ENCODE assay signal across 15 mouse cellular contexts in the genomic region with DNA sequence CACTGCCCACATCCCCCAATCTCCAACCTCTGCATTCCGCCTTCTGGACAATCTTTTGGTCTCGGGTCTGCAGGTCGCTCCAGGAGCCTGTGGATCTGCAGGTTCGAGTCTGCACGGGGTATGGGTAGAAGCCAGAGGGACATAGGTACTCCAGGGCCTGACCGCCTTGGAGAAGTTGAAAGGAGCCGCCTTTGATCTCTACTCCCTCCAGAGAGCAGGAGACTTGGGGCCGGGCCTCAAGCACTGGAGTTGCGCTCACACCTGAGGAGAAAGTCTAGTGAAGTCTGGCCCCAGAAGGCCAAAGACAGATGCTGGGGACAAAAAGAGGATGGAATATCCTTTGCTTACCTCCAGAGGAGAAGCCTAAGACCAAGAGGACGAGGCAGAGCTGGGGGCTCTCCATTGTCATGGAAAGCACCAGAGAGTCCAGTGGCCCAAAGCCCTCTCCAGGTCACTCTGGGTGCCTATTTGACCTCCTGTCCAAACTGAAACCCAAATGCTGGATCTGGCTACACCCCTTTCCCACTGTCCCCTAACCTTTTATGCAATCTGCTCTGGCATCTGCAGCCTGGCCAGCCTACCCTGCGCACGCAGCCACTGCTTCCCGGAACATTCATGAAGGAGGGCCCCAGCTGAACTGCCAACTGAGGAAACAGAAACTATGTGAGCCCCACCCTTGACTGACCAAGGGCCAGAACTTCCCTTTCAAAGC. TPM values are rescaled to one million over a fixed set of nuclear protein-coding genes. Genes with fewer than 3 reads are reported as not detected.
DNase-seq lines count a peak whose midpoint lies in the region; ATAC-seq and TF ChIP-seq lines count a peak whose summit lies in the region.
"Had no signal": no experiment of that assay in that cellular context is flagged by ENCODE, and none has a peak within 500 bp of the region (broad histone marks: within the 10 kb centered on the region; RNA-seq: fewer than 3 reads in every experiment).

No protein-coding gene starts in this region.

- no peak overlapping the region for H3K4me2 ChIP-seq in embryonic facial prominence, embryonic 12.5 days (replicated peaks)
- H3K4me2 ChIP-seq in kidney, embryonic 16.5 days (replicated peaks; ENCODE audit: low read depth, low read length): no peak overlapping the region; the same call in 1 of the 2 replicates
- H3K4me2 ChIP-seq in liver, embryonic 15.5 days: peak overlapping the region; percentile 46
- H3K4me2 ChIP-seq: heart, embryonic 15.5 days; midbrain, embryonic 13.5 days had no signal

- H3K36me3 ChIP-seq in embryonic facial prominence, embryonic 12.5 days: 0 out of 2 replicates have a peak, but pooled peaks cover 3% of the 10 kb centered on the region
- peaks cover 19% of the 10 kb centered on the region for H3K36me3 ChIP-seq in embryonic facial prominence, embryonic 10.5 days (replicated peaks)
- H3K36me3 ChIP-seq in MEL (ENCODE audit: control insufficient read depth in 1 of 2, insufficient read depth in 2 of 2, low read length in 2 of 2): no peaks in the 10 kb centered on the region
- H3K36me3 ChIP-seq in kidney, embryonic 16.5 days (ENCODE audit: insufficient read depth, low read length): peaks cover 8% of the 10 kb centered on the region; the same call in 1 of the 2 replicates
- H3K36me3 ChIP-seq in liver, embryonic 15.5 days (replicated peaks): peaks cover 13% of the 10 kb centered on the region
- H3K36me3 ChIP-seq: heart, embryonic 15.5 days had no signal

- WGBS in embryonic facial prominence, embryonic 12.5 days: 68% methylated on average over 13 of the region's 13 CpGs
- 74% methylated on average over 13 of the region's 13 CpGs for WGBS in embryonic facial prominence, embryonic 10.5 days
- 56% methylated on average over 13 of the region's 13 CpGs for WGBS in kidney, embryonic 16.5 days
- WGBS in liver, embryonic 15.5 days (ENCODE audit: insufficient replicate concordance): 47% methylated on average over 13 of the region's 13 CpGs

- no peaks in the 10 kb centered on the region for H3K4me1 ChIP-seq in embryonic facial prominence, embryonic 12.5 days
- no peaks in the 10 kb centered on the region for H3K4me1 ChIP-seq in embryonic facial prominence, embryonic 10.5 days
- H3K4me1 ChIP-seq in MEL (ENCODE audit: control insufficient read depth in 1 of 2, insufficient read depth in 2 of 2, low read length in 2 of 2): no peaks in the 10 kb centered on the region
- H3K4me1 ChIP-seq in kidney, embryonic 16.5 days (ENCODE audit: insufficient read depth, low read length): peaks cover 2% of the 10 kb centered on the region; the same call in 1 of the 2 replicates
- H3K4me1 ChIP-seq in liver, embryonic 15.5 days (replicated peaks): peaks cover 30% of the 10 kb centered on the region
- H3K4me1 ChIP-seq: heart, embryonic 15.5 days; midbrain, embryonic 13.5 days had no signal

- no peaks in the 10 kb centered on the region for H3K27me3 ChIP-seq in embryonic facial prominence, embryonic 12.5 days
- 0 out of 2 replicates have a peak, but pooled peaks cover 8% of the 10 kb centered on the region for H3K27me3 ChIP-seq in embryonic facial prominence, embryonic 10.5 days (replicated peaks; ENCODE audit: low read depth, poor library complexity, severe bottlenecking)
- H3K27me3 ChIP-seq in MEL (ENCODE audit: control insufficient read depth in 1 of 2, insufficient read depth in 2 of 2, low read length in 2 of 2): peaks cover 0 to 1% of the 10 kb centered on the region in 2 experiments; a peak in 1 of 4 replicates
- H3K27me3 ChIP-seq in kidney, embryonic 16.5 days (ENCODE audit: insufficient read depth, low read length): no peaks in the 10 kb centered on the region
- H3K27me3 ChIP-seq in liver, embryonic 15.5 days: no peaks in the 10 kb centered on the region
- H3K27me3 ChIP-seq: midbrain, embryonic 13.5 days had no signal

- ATAC-seq in embryonic facial prominence, embryonic 12.5 days (ENCODE audit: insufficient number of reproducible peaks, insufficient read depth, low FRiP score, low TSS enrichment): no peak
- ATAC-seq in kidney, embryonic 16.5 days (ENCODE audit: low FRiP score, low TSS enrichment): peak; percentile 31; the same call in 1 of the 2 replicates
- ATAC-seq in liver, embryonic 15.5 days (ENCODE audit: insufficient read depth): peak; percentile 79
- ATAC-seq: midbrain, embryonic 13.5 days had no signal

- TF ChIP-seq EP300 in MEL (IDR thresholded peaks at IDR 0.05; ENCODE audit: low read depth in 1 of 2, low read length in 2 of 2): no peak

- no peak overlapping the region for H3K9ac ChIP-seq in embryonic facial prominence, embryonic 12.5 days
- H3K9ac ChIP-seq in MEL (ENCODE audit: control insufficient read depth, low read depth, low read length, poor library complexity, severe bottlenecking): no peak overlapping the region
- no peak overlapping the region for H3K9ac ChIP-seq in kidney, embryonic 16.5 days (replicated peaks; ENCODE audit: low read length)
- H3K9ac ChIP-seq in liver, embryonic 15.5 days: no peak overlapping the region
- H3K9ac ChIP-seq: heart, embryonic 15.5 days; midbrain, embryonic 13.5 days had no signal

- TF ChIP-seq RAD21 in MEL (IDR thresholded peaks at IDR 0.05; ENCODE audit: low read depth, low read length): no peak

- no peaks in the 10 kb centered on the region for H3K79me2 ChIP-seq in MEL (ENCODE audit: control insufficient read depth, insufficient read depth, low read length, poor library complexity)

- H3K9me3 ChIP-seq in embryonic facial prominence, embryonic 12.5 days: no peaks in the 10 kb centered on the region
- H3K9me3 ChIP-seq in embryonic facial prominence, embryonic 10.5 days: no peaks in the 10 kb centered on the region
- no peaks in the 10 kb centered on the region for H3K9me3 ChIP-seq in MEL (replicated peaks; ENCODE audit: insufficient read depth, low read length)
- no peaks in the 10 kb centered on the region for H3K9me3 ChIP-seq in kidney, embryonic 16.5 days (ENCODE audit: low read length)
- H3K9me3 ChIP-seq in liver, embryonic 15.5 days (replicated peaks): no peaks in the 10 kb centered on the region
- H3K9me3 ChIP-seq: G1E; heart, embryonic 15.5 days; midbrain, embryonic 13.5 days had no signal

- no peak for DNase-seq in embryonic facial prominence, embryonic 10.5 days (ENCODE audit: low spot score)
- DNase-seq in MEL (ENCODE audit: low read depth, low spot score): no peak
- DNase-seq in right cerebral cortex, postnatal 36 days (ENCODE audit: low spot score in 2 of 2): no peak
- DNase-seq in spleen, adult 12 weeks (ENCODE audit: low spot score): no peak
- no peak for DNase-seq in right cerebral cortex, postnatal 4 days
- DNase-seq: thymus, postnatal 14 days had no signal

- no peak for TF ChIP-seq CTCF in MEL (IDR thresholded peaks at IDR 0.05 in 2 of 3, conservative IDR thresholded peaks at IDR 0.05 in 1 of 3; ENCODE audit: control insufficient read depth in 1 of 3, insufficient read depth in 1 of 3, low read depth in 2 of 3, low read length in 3 of 3, poor library complexity in 1 of 3, severe bottlenecking in 1 of 3)

- no peak for TF ChIP-seq POLR2A in MEL (IDR thresholded peaks at IDR 0.05; ENCODE audit: control insufficient read depth in 1 of 2, insufficient read depth in 1 of 2, low read depth in 1 of 2, low read length in 2 of 2, poor library complexity in 1 of 2)

- H3K27ac ChIP-seq in embryonic facial prominence, embryonic 12.5 days: 0 out of 2 replicates have a peak overlapping the region, but pooled peaks have one; percentile 9
- no peak overlapping the region for H3K27ac ChIP-seq in embryonic facial prominence, embryonic 10.5 days (replicated peaks)
- H3K27ac ChIP-seq in MEL (ENCODE audit: control insufficient read depth, low read depth, low read length): no peak overlapping the region
- no peak overlapping the region; the same call in 1 of the 2 replicates for H3K27ac ChIP-seq in kidney, embryonic 16.5 days (ENCODE audit: low read length)
- peak overlapping the region; percentile 71 for H3K27ac ChIP-seq in liver, embryonic 15.5 days (replicated peaks)
- H3K27ac ChIP-seq: heart, embryonic 15.5 days; midbrain, embryonic 13.5 days had no signal

- no peak overlapping the region for H3K4me3 ChIP-seq in embryonic facial prominence, embryonic 12.5 days
- H3K4me3 ChIP-seq in embryonic facial prominence, embryonic 10.5 days: no peak overlapping the region
- no peak overlapping the region for H3K4me3 ChIP-seq in MEL (ENCODE audit: control insufficient read depth in 1 of 2, insufficient read depth in 1 of 2, low read depth in 2 of 2, low read length in 2 of 2)
- no peak overlapping the region for H3K4me3 ChIP-seq in kidney, embryonic 16.5 days (ENCODE audit: low read length)
- H3K4me3 ChIP-seq in liver, embryonic 15.5 days (replicated peaks): peak overlapping the region; percentile 44
- H3K4me3 ChIP-seq: heart, embryonic 15.5 days; midbrain, embryonic 13.5 days had no signal

RNA-seq across cellular contexts. Expression of a gene that starts 0.5 kb away (rescaled TPM):
- 1.1 and 1.7 TPM in 2 replicates for polyA plus RNA-seq in embryonic facial prominence, embryonic 12.5 days (2016; fragmentation: Nextera tagmentation; extraction: Ambion mirVana)
- polyA plus RNA-seq in embryonic facial prominence, embryonic 10.5 days (2016; fragmentation: Nextera tagmentation; extraction: Ambion mirVana): 2.1 and 2.6 TPM in 2 replicates
- 0.19 and 0.20 TPM in 2 replicates for total RNA-seq in MEL (2012; rRNA removed)
- polyA plus RNA-seq in MEL (2012; ENCODE audit: insufficient read depth in 1 of 2, insufficient read length in 2 of 2, low read depth in 1 of 2, low replicate concordance in 2 of 2, missing spikeins in 1 of 2): 1 to 10 TPM in 1 of 2 experiments, not detected in 1; 3.1 TPM
- 15.1 and 17.3 TPM in 2 replicates for polyA plus RNA-seq in kidney, embryonic 16.5 days (2015; fragmentation: Nextera tagmentation; extraction: Ambion mirVana)
- 281 and 374 TPM in 2 replicates for polyA plus RNA-seq in liver, embryonic 15.5 days (2015; fragmentation: Nextera tagmentation; extraction: Ambion mirVana)
- total RNA-seq: G1E had no signal
- polyA plus RNA-seq: G1E had no signal

RNA-seq across cellular contexts. Expression of a gene that starts 11.7 kb away (rescaled TPM):
- polyA plus RNA-seq in embryonic facial prominence, embryonic 12.5 days (2016; fragmentation: Nextera tagmentation; extraction: Ambion mirVana): 127 and 134 TPM in 2 replicates
- polyA plus RNA-seq in embryonic facial prominence, embryonic 10.5 days (2016; fragmentation: Nextera tagmentation; extraction: Ambion mirVana): 129 and 144 TPM in 2 replicates
- total RNA-seq in MEL (2012; rRNA removed): 58.8 and 67.6 TPM in 2 replicates
- 100 to 1,000 TPM in 1 of 2 experiments, not detected in 1; 192 TPM for polyA plus RNA-seq in MEL (2012; ENCODE audit: insufficient read depth in 1 of 2, insufficient read length in 2 of 2, low read depth in 1 of 2, low replicate concordance in 2 of 2, missing spikeins in 1 of 2)
- 117 and 121 TPM in 2 replicates for polyA plus RNA-seq in kidney, embryonic 16.5 days (2015; fragmentation: Nextera tagmentation; extraction: Ambion mirVana)
- 45.6 and 46.7 TPM in 2 replicates for polyA plus RNA-seq in liver, embryonic 15.5 days (2015; fragmentation: Nextera tagmentation; extraction: Ambion mirVana)

RNA-seq across cellular contexts. Expression of a gene that starts 11.8 kb away (rescaled TPM):
- 61.6 and 64.3 TPM in 2 replicates for polyA plus RNA-seq in embryonic facial prominence, embryonic 12.5 days (2016; fragmentation: Nextera tagmentation; extraction: Ambion mirVana)
- 57.1 and 57.3 TPM in 2 replicates for polyA plus RNA-seq in embryonic facial prominence, embryonic 10.5 days (2016; fragmentation: Nextera tagmentation; extraction: Ambion mirVana)
- total RNA-seq in MEL (2012; rRNA removed): 29.6 and 34.9 TPM in 2 replicates
- polyA plus RNA-seq in MEL (2012; ENCODE audit: insufficient read depth in 1 of 2, insufficient read length in 2 of 2, low read depth in 1 of 2, low replicate concordance in 2 of 2, missing spikeins in 1 of 2): 10 to 100 TPM in 1 of 2 experiments, not detected in 1; 47.0 TPM
- polyA plus RNA-seq in kidney, embryonic 16.5 days (2015; fragmentation: Nextera tagmentation; extraction: Ambion mirVana): 59.3 and 62.0 TPM in 2 replicates
- polyA plus RNA-seq in liver, embryonic 15.5 days (2015; fragmentation: Nextera tagmentation; extraction: Ambion mirVana): 24.5 and 29.2 TPM in 2 replicates

RNA-seq across cellular contexts. Expression of a gene that starts 17.4 kb away (rescaled TPM):
- polyA plus RNA-seq in embryonic facial prominence, embryonic 12.5 days (2016; fragmentation: Nextera tagmentation; extraction: Ambion mirVana): 8.6 and 8.9 TPM in 2 replicates
- 4.8 and 6.2 TPM in 2 replicates for polyA plus RNA-seq in embryonic facial prominence, embryonic 10.5 days (2016; fragmentation: Nextera tagmentation; extraction: Ambion mirVana)
- total RNA-seq in MEL (2012; rRNA removed): 6.6 and 7.6 TPM in 2 replicates
- polyA plus RNA-seq in MEL (2012; ENCODE audit: insufficient read depth in 1 of 2, insufficient read length in 2 of 2, low read depth in 1 of 2, low replicate concordance in 2 of 2, missing spikeins in 1 of 2): 10 to 100 TPM in 1 of 2 experiments, not detected in 1; 24.3 TPM
- 3.5 and 4.3 TPM in 2 replicates for polyA plus RNA-seq in kidney, embryonic 16.5 days (2015; fragmentation: Nextera tagmentation; extraction: Ambion mirVana)
- polyA plus RNA-seq in liver, embryonic 15.5 days (2015; fragmentation: Nextera tagmentation; extraction: Ambion mirVana): 0.41 and 0.64 TPM in 2 replicates

RNA-seq across cellular contexts. Expression of a gene that starts 20.0 kb away (rescaled TPM):
- polyA plus RNA-seq in embryonic facial prominence, embryonic 12.5 days (2016; fragmentation: Nextera tagmentation; extraction: Ambion mirVana): 0.31 TPM in 1 of 2 replicates, not detected in the other
- not detected in 2 replicates for polyA plus RNA-seq in embryonic facial prominence, embryonic 10.5 days (2016; fragmentation: Nextera tagmentation; extraction: Ambion mirVana)
- total RNA-seq in MEL (2012; rRNA removed): not detected in 2 replicates
- under 1 TPM in 1 of 2 experiments, not detected in 1; 0.03 TPM for polyA plus RNA-seq in MEL (2012; ENCODE audit: insufficient read depth in 1 of 2, insufficient read length in 2 of 2, low read depth in 1 of 2, low replicate concordance in 2 of 2, missing spikeins in 1 of 2)
- polyA plus RNA-seq in kidney, embryonic 16.5 days (2015; fragmentation: Nextera tagmentation; extraction: Ambion mirVana): not detected in 2 replicates
- 0.07 TPM in 1 of 2 replicates, not detected in the other for polyA plus RNA-seq in liver, embryonic 15.5 days (2015; fragmentation: Nextera tagmentation; extraction: Ambion mirVana)
- total RNA-seq: G1E; left cerebral cortex, postnatal 36 days had no signal
- polyA plus RNA-seq: embryonic facial prominence, embryonic 14.5 days; G1E; heart, embryonic 15.5 days; neural tube, embryonic 14.5 days had no signal

Comparison
In these comparisons a context has a peak if more than half of its experiments do, and no peak if none do; other contexts are left out.
1. H3K27ac ChIP-seq: peak in embryonic facial prominence, embryonic 12.5 days (single experiment) and liver, embryonic 15.5 days (single experiment); none in embryonic facial prominence, embryonic 10.5 days (single experiment), MEL (single experiment) and kidney, embryonic 16.5 days (single experiment).
2. RNA of a gene that starts 0.5 kb away (polyA plus RNA-seq): 281 to 374 TPM in liver, embryonic 15.5 days; 15.1 to 17.3 TPM in kidney, embryonic 16.5 days, 3.1 TPM in MEL, 2.1 to 2.6 TPM in embryonic facial prominence, embryonic 10.5 days and 1.1 to 1.7 TPM in embryonic facial prominence, embryonic 12.5 days; every median in the first group is over 10 times any median in the second.